Mouse (Mus musculus): ENCODE data around the gene 6030468B19Rik.

DNA sequence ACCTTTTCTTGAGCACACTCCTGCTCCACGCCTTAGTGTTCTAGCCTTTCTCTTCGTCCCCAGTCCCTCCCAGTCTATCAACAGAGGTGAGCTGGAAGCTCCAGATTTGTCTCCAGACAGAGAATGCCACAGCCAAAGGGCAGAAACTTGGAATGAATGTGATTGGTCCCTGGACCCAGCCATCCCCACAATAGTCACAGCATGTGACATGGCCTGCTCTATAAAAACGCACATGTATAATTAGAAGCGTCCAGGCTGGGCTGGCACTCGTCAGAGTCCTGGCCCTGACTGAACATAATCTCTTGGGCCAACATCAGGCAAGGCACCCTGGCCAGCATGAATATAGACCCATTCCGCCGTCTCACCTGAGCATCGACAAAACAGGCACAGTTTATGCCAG is 21.6 kb downstream of the 6030468B19Rik start:
- no peak for TF ChIP-seq POLR2A (IDR thresholded peaks at IDR 0.05; ENCODE audit: insufficient read length, low read depth)
- no peak for TF ChIP-seq MAX (IDR thresholded peaks at IDR 0.05; ENCODE audit: low read depth)
- TF ChIP-seq USF1 (IDR thresholded peaks at IDR 0.05; ENCODE audit: low read depth), result peak; percentile 21
- no peak for TF ChIP-seq POLR2AphosphoS2 (IDR thresholded peaks at IDR 0.05; ENCODE audit: insufficient read length, low read depth)
- TF ChIP-seq E2F4 (IDR thresholded peaks at IDR 0.05; ENCODE audit: insufficient read depth), result no peak
